Mouse (Mus musculus): Measurements from ENCODE around the gene Prdx5. TPM values are rescaled to one million over a fixed set of nuclear protein-coding genes. Genes with fewer than 3 reads are reported as not detected.

Gene Prdx5
- total RNA-seq, 2 experiments from 2014 or later, result 693 to 776 TPM

Small RNA genes lying within 50 kb of the gene (microRNA-seq; reads per million reads assigned to microRNA genes)
- 5.4 to 7.9 reads per million in 2 experiments for gene Mir6990 (ENCODE audit: borderline number of aligned reads in 2 of 2)

Other genes starting within 250 kb of the Prdx5 start
- gene Rps6ka4, start 69.5 kb downstream of the Prdx5 start, total RNA-seq (2021), result 10 to 100 TPM; 17.4 to 19.4 TPM
- gene Ccdc88b, start 51.9 kb downstream of the Prdx5 start, total RNA-seq (2021), result under 1 TPM; 0.69 to 0.92 TPM
- gene Trmt112, start 408 bp downstream of the Prdx5 start, total RNA-seq (2021), result 10 to 100 TPM; 27.8 to 30.3 TPM
- gene Esrra, start 11.7 kb upstream of the Prdx5 start, total RNA-seq (2021), result 100 to 1,000 TPM; 146 to 154 TPM
- gene Catsperz, start 15.3 kb upstream of the Prdx5 start, total RNA-seq (2021), result not detected
- not detected for gene Kcnk4, start 24.4 kb upstream of the Prdx5 start, total RNA-seq (2021)
- 10 to 100 TPM; 22.0 to 24.7 TPM for gene Bad, start 31.8 kb upstream of the Prdx5 start, total RNA-seq (2021)
- gene Gpr137, start 32.4 kb upstream of the Prdx5 start, total RNA-seq (2021), result 10 to 100 TPM; 37.3 to 39.1 TPM
- 10 to 100 TPM; 77.3 to 95.8 TPM for gene Ppp1r14b, start 64.9 kb upstream of the Prdx5 start, total RNA-seq (2021)
- 10 to 100 TPM; 17.0 to 18.5 TPM for gene Plcb3, start 66.4 kb upstream of the Prdx5 start, total RNA-seq (2021)
- 10 to 100 TPM; 18.8 to 20.5 TPM for gene Fkbp2, start 70.4 kb upstream of the Prdx5 start, total RNA-seq (2021)
- 100 to 1,000 TPM; 438 to 444 TPM for gene Vegfb, start 77.5 kb upstream of the Prdx5 start, total RNA-seq (2021)
- 10 to 100 TPM; 51.0 to 57.1 TPM for gene Dnajc4, start 82.5 kb upstream of the Prdx5 start, total RNA-seq (2021)
- 10 to 100 TPM; 27.0 to 28.9 TPM for gene Nudt22, start 86.0 kb upstream of the Prdx5 start, total RNA-seq (2021)
- gene Trpt1, start 86.0 kb upstream of the Prdx5 start, total RNA-seq (2021), result 10 to 100 TPM; 23.0 to 25.5 TPM
- gene Fermt3, start 109.4 kb upstream of the Prdx5 start, total RNA-seq (2021), result 1 to 10 TPM; 4.2 to 5.9 TPM
- gene Stip1, start 129.9 kb upstream of the Prdx5 start, total RNA-seq (2021), result 100 to 1,000 TPM in 1 of 2 experiments, 10 to 100 TPM in 1; 98.7 to 126 TPM
- 100 to 1,000 TPM; 272 to 280 TPM for gene Macrod1, start 146.7 kb upstream of the Prdx5 start, total RNA-seq (2021)
- under 1 TPM; 0.84 to 1.00 TPM for gene Flrt1, start 195.6 kb upstream of the Prdx5 start, total RNA-seq (2021)

Measured in heart, postnatal 36 days (tissue).